Mouse (Mus musculus): ENCODE measurements around the gene Naip2. TPM values are rescaled to one million over a fixed set of nuclear protein-coding genes. Genes with fewer than 3 reads are reported as not detected.
A peak's percentile ranks its signal among the peaks of the same experiment; 100 is the strongest.
"Not testable (repeated sequence)": the region's sequence is repeated elsewhere in the genome, so short reads cannot be mapped to it uniquely, and the experiment has no call there.

The Naip2 gene
- 0.15 and 0.27 TPM in 2 replicates for polyA plus RNA-seq (2015; fragmentation: Nextera tagmentation; extraction: Ambion mirVana)

DNA sequence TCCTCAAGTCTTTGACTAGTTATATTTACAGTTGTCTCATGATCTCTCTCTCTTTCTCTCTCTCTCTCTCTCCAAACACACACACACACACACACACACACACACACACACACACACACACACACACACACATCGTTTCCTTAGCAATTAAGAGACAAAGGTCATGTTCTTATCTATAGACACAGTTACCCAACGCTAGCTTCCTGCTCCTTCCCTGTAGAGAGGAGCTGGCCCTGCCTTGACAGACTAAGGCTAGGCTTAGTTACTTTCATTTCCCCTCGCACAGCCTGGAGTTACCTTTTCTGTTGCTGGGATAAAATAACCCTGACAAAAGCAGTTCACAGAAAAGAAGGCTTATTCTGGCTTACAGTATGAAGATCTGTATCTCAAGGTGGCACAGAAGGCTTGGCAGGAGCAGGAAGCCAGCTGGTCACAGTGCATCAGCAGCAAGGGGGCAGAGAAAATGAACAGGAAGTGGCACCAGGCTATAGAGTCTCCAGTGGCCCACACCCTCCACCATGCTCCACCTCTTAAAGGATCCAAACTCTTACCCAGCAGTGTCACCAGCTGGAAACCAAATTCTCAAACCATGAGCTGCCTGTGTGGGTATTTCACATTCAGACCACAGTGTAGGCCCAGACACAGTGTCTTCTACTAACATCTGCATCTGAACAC, at the start of gene Naip2:
TSS of gene Naip2 (minus strand) at position 434 of the 675 bp plus-strand sequence.
- not testable (repeated sequence) for H3K27ac ChIP-seq; H3K4me1 ChIP-seq; H3K9ac ChIP-seq; H3K4me3 ChIP-seq; ATAC-seq (ENCODE audit: low FRiP score, low read depth); H3K36me3 ChIP-seq; H3K9me3 ChIP-seq; H3K4me2 ChIP-seq (replicated peaks); H3K27me3 ChIP-seq
- 65% methylated on average over 3 of the region's 3 CpGs for WGBS

DNA sequence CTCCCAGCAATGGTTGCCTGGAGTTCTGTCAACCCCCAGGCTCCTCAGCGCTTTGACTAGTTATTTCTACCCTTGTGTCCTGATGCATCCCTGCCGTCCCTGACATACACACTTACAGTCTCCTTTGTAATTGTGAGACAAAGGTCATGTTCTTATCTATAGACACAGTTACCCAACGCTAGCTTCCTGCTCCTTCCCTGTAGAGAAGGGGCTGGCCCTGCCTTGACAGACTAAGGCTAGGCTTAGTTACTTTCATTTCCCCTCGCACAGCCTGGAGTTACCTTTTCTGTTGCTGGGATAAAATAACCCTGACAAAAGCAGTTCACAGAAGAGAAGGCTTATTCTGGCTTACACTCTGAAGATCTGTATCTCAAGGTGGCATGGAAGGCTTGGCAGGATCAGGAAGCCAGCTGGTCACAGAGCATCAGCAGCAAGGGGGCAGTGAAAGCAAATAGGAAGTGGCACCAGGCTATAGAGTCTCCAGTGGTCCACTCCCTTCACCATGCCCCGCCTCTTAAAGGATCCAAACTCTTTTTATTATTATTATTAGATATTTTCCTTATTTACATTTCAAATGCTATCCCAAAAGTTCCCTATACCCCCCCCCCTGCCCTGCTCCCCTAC, 45.1 kb upstream of the Naip2 start:
- H3K27me3 ChIP-seq; H3K4me3 ChIP-seq; H3K4me2 ChIP-seq (replicated peaks); H3K4me1 ChIP-seq; H3K36me3 ChIP-seq; ATAC-seq (ENCODE audit: low FRiP score, low read depth); H3K9me3 ChIP-seq; H3K9ac ChIP-seq; H3K27ac ChIP-seq: not testable (repeated sequence)
- 86% methylated on average over 5 of the region's 5 CpGs for WGBS

DNA sequence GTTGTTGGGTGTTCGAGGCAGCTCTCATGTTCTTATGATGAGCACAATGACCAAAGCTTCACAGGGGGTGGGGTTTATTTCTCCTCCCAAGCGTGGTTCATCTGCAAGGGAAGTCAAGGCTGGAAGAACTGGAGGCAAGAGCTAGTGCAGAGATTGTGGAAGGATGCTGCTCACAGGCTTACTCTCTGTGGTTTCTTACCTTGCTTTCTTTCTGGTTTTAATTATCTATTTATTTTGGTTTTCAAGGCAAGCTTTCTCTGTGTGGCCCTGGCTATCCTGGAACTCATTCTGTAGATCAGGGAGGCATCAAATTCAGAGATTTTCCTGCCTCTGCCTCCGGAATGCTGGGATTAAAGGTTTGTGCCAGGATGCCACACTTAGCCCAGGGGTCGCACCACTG, 44.3 kb upstream of the Naip2 start, which contains the start of gene Naip5:
TSS of gene Naip5 (minus strand) at position 101 of the 400 bp plus-strand sequence.
- not testable (repeated sequence) for H3K9me3 ChIP-seq; ATAC-seq (ENCODE audit: low FRiP score, low read depth); H3K9ac ChIP-seq; H3K36me3 ChIP-seq; H3K4me1 ChIP-seq; H3K4me2 ChIP-seq (replicated peaks); H3K4me3 ChIP-seq; H3K27me3 ChIP-seq; H3K27ac ChIP-seq
- WGBS = 79% methylated on average over 4 of the region's 4 CpGs

DNA sequence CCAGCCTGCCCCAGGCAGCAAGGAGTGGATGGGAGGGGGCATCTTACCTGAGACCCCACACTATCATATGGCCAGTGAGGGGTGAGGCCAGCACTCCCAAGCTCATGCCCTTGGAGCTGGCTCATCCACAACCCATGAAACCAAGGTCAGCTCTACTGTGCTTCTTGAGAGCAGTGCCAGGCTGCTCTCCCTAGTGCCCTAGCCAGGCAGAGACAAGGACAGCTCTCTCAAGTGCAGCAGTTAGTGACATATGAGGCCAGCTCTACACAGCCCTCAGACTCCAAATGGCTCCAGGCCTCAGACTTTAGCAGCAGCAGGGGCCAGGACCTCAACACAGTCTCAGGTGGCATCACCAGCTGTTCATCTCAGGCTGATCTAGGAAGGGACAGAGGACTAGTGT, 41.8 kb upstream of the Naip2 start:
- Histone ChIP-seq H3K9me3 (no peaks in the 10 kb centered on the region), H3K27me3 (no peaks in the 10 kb centered on the region), H3K36me3 (no peaks in the 10 kb centered on the region), H3K9ac (no peak overlapping the region), H3K4me1 (no peaks in the 10 kb centered on the region), H3K27ac (no peak overlapping the region), H3K4me2 (replicated peaks) (no peak overlapping the region), H3K4me3 (no peak overlapping the region)
- no peak for ATAC-seq (ENCODE audit: low FRiP score, low read depth)

DNA sequence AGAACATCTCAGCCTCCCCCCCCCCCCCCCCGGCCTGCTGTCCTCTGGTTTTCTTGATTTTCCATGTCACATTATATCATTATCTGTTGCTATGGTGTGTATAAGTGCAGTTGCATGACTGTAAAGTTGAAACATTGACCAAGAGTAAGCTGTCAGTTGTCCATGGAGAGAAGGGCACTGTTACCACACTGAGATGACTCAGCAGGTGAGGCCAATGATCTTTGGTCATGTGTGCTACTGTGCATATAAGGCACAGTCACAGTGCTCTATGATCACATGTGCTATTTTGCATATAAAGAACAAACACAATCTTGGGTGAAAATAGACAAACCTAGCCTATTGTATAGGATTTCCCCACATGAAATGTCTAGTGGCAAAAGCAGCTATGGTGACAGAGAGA, 11.8 kb upstream of the Naip2 start:
- H3K36me3 ChIP-seq; H3K27me3 ChIP-seq; H3K9me3 ChIP-seq; H3K4me2 ChIP-seq (replicated peaks); H3K4me1 ChIP-seq; H3K4me3 ChIP-seq; H3K9ac ChIP-seq; H3K27ac ChIP-seq; ATAC-seq (ENCODE audit: low FRiP score, low read depth): not testable (repeated sequence)
- 67% methylated on average over 1 of the region's 1 CpGs for WGBS

DNA sequence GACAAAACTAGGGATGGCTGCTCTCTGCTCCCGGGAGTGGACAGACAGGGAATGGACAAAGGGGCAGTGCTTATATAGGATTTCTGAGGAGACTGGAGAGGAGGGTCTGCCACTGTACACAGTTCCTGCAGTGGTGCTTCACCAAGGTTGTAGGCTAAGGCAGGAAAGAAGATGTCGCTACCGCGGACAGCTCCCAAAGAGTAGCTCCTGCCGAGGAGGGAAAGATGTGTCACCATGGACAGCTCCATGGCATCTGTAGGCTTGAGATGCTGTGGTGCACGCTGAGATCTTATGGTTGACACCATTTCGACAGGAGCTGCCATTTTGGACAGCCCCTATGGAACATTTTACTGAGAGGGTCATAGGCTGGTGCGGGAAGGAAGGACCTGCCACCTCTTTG, 8.6 kb upstream of the Naip2 start:
- H3K9me3 ChIP-seq = no peaks in the 10 kb centered on the region
- no peak overlapping the region for H3K4me3 ChIP-seq
- H3K36me3 ChIP-seq = no peaks in the 10 kb centered on the region
- 27% methylated on average over 8 of the region's 8 CpGs for WGBS
- no peaks in the 10 kb centered on the region for H3K27me3 ChIP-seq
- no peak overlapping the region for H3K4me2 ChIP-seq (replicated peaks)
- H3K27ac ChIP-seq = no peak overlapping the region
- ATAC-seq (ENCODE audit: low FRiP score, low read depth) = peak; percentile 64; the same call in 1 of the 2 replicates
- H3K4me1 ChIP-seq = no peaks in the 10 kb centered on the region
- no peak overlapping the region for H3K9ac ChIP-seq

DNA sequence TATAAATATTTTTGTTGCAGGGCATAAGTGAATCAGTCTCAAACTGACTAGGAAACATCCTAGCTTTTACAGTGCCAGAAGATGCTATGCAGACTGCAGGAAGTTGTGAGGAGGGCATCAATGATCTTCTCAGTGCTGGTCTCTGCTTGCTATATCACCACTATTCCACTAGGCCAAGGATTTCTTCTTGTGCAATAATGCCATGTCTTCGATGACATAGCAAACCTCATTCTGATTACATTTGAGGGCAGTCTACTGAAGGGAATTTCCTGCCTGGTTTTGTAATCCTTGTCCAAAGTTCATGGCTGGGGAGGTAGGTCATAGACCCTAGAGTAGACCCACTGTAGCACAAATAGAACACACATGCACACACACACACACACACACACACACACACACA, 1.4 kb upstream of the Naip2 start:
- H3K4me3 ChIP-seq = no peak overlapping the region
- 77% methylated on average over 1 of the region's 1 CpGs for WGBS
- no peaks in the 10 kb centered on the region for H3K4me1 ChIP-seq
- no peak overlapping the region for H3K4me2 ChIP-seq (replicated peaks)
- H3K27me3 ChIP-seq = no peaks in the 10 kb centered on the region
- no peaks in the 10 kb centered on the region for H3K9me3 ChIP-seq
- no peak for ATAC-seq (ENCODE audit: low FRiP score, low read depth)
- no peak overlapping the region for H3K9ac ChIP-seq
- no peaks in the 10 kb centered on the region for H3K36me3 ChIP-seq
- H3K27ac ChIP-seq = no peak overlapping the region

DNA sequence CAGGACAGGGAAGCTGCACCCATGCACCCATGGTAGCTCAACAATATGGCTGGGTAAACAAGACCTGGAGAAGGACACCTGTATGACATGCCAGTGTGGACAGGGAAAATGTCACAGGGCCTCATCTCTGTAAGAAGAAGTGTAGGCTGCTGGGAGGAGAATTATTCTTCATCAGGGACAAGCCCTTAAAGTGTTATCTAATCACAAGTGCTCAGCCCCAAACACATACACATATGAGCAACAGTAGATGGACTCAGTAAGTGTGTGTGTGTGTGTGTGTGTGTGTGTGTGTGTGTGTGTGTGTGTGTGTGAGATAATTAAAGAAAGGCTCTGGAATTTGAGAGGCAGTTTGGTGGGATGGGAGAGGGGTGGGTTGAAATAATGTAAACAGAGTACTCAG, 1.1 kb downstream of the Naip2 start:
- no peaks in the 10 kb centered on the region for H3K36me3 ChIP-seq
- no peak overlapping the region for H3K9ac ChIP-seq
- H3K4me1 ChIP-seq = no peaks in the 10 kb centered on the region
- H3K4me2 ChIP-seq (replicated peaks) = no peak overlapping the region
- no peak overlapping the region for H3K27ac ChIP-seq
- H3K27me3 ChIP-seq = no peaks in the 10 kb centered on the region
- no peak overlapping the region for H3K4me3 ChIP-seq
- H3K9me3 ChIP-seq = no peaks in the 10 kb centered on the region
- ATAC-seq (ENCODE audit: low FRiP score, low read depth) = no peak

DNA sequence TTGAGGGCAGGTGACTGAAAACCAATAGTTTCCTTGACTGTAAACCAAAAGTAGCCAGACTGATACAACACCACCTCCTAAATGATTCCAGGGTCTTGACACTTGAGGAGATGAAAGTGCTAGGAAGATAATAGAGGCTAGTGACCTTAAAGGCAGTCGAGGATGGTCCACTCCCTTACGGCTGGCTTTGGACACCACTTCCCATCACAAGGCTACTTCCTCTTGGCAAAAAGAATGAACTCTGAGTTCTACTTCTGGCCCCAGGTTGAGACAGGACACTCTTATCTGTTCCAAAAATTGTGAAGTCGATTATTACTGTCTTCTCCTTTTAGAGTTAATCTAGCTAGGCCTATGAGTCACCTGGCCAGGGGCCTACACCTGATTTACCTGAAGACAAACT, 6.5 kb downstream of the Naip2 start:
- WGBS = 72% methylated on average over 3 of the region's 3 CpGs
- no peak overlapping the region for H3K9ac ChIP-seq
- no peaks in the 10 kb centered on the region for H3K36me3 ChIP-seq
- no peak for ATAC-seq (ENCODE audit: low FRiP score, low read depth)
- H3K4me1 ChIP-seq = no peaks in the 10 kb centered on the region
- H3K4me3 ChIP-seq = no peak overlapping the region
- no peaks in the 10 kb centered on the region for H3K27me3 ChIP-seq
- no peak overlapping the region for H3K4me2 ChIP-seq (replicated peaks)
- no peak overlapping the region for H3K27ac ChIP-seq
- no peaks in the 10 kb centered on the region for H3K9me3 ChIP-seq

DNA sequence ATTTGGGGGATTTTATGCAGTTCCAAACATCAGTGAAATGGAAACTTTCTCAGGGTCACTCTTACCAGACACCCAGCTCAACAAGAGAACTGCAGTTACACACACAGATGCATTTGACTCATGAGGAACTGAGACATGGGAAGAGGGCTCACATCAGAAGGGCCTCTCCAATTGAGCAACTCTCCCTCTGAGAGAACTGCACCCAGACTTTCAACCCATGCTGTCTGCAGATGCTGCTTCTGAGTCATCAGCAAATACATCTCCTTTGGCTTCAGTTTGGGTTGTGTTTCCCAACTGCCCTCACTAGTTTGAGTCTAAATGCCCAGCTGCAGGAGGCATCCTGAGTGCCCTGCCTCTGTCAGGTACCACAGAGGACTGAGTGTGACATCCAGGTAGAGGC, 18.8 kb downstream of the Naip2 start:
- not testable (repeated sequence) for H3K27me3 ChIP-seq; H3K27ac ChIP-seq; H3K4me1 ChIP-seq; H3K9me3 ChIP-seq; H3K4me3 ChIP-seq; H3K4me2 ChIP-seq (replicated peaks); H3K9ac ChIP-seq; ATAC-seq (ENCODE audit: low FRiP score, low read depth); H3K36me3 ChIP-seq

DNA sequence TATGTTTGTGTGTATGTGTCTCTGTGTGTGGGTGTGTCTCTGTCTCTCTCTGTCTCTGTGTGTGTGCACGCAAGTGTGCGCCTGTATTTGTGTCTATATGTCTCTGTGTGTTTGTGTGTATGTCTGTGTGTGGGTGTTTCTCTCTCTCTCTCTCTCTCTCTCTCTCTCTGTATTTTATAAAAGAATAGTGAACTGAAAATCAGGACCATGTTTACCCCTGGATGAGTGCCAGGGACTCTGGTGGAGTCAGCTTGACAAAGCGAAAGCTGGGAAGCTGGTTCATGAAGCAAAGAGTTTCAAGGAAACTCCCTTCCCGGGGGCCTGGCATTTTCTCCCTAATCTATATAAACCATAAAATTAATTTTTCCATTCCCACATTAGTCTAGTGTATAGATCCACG, 27.5 kb downstream of the Naip2 start:
- not testable (repeated sequence) for H3K27me3 ChIP-seq; H3K36me3 ChIP-seq; ATAC-seq (ENCODE audit: low FRiP score, low read depth); H3K4me2 ChIP-seq (replicated peaks); H3K9ac ChIP-seq; H3K9me3 ChIP-seq; H3K4me3 ChIP-seq; H3K4me1 ChIP-seq; H3K27ac ChIP-seq
- 72% methylated on average over 4 of the region's 5 CpGs for WGBS

DNA sequence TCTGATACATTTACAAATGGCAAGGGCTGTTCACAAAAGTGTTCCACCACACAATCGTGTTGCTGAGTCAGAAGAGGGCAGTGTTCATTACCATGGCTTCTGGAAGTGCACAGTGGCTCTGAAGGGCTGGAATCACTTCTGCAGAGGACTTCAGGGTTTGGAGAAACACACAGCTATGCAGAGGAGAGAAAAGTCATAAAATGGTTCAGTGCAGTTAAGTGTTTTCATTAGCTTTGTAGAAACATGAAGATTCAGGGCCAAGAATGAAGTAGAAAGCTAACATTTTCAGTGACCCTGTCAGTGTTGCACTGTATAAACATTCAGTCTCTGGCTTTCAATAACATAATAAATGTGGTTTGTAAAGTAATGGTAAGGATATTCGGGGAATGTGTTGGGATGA, 35.5 kb downstream of the Naip2 start:
- not testable (repeated sequence) for H3K9ac ChIP-seq; H3K4me3 ChIP-seq; H3K4me2 ChIP-seq (replicated peaks); H3K27me3 ChIP-seq; H3K9me3 ChIP-seq; H3K36me3 ChIP-seq; H3K27ac ChIP-seq; H3K4me1 ChIP-seq; ATAC-seq (ENCODE audit: low FRiP score, low read depth)
- 70% methylated on average over 2 of the region's 2 CpGs for WGBS

DNA sequence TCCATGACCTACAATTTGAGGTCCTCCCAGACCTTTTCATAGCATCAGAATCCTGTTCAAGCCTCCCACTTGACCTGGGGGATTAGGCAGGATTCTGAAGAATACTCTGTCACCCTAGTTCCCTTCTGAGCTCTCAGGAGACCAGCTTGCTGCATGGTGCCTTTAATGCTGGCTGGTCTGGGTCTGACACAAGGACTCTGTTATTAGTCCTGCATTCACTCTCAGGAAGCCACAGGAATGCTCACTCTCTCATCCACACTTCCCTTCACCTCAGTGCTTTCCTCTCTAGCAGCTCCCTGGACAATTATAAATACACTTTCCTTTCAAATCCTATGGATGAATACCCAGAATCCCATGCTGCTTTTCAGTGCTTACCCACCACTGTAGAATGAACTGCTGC, 39.4 kb downstream of the Naip2 start:
- H3K27me3 ChIP-seq; H3K4me3 ChIP-seq; H3K4me2 ChIP-seq (replicated peaks); H3K27ac ChIP-seq; H3K9ac ChIP-seq; H3K4me1 ChIP-seq; H3K9me3 ChIP-seq; ATAC-seq (ENCODE audit: low FRiP score, low read depth); H3K36me3 ChIP-seq: not testable (repeated sequence)
